Mouse (Mus musculus) liver, postnatal 0 days (tissue): Measurements from ENCODE around the gene Ttc29. TPM values are rescaled to one million over a fixed set of nuclear protein-coding genes. Genes with fewer than 3 reads are reported as not detected.

ENCODE experiments used
- ATAC-seq: fragments of 200-750 bp; cut with Nextera tagmentation; 2 replicates; pipeline ENCODE4 v1.8.0; 2017; ENCODE audit warnings: mild to moderate bottlenecking, moderate library complexity
- DNase-seq: peaks from one replicate; pipeline ENCODE4 v3.0.0-alpha.2; 2016
- H3K27ac ChIP-seq: fragments of 300-500 bp; sonication (generic); 2 replicates; pipeline ENCODE4 v1.5.1; 2014; ENCODE audit warnings: antibody characterized with exemption, moderate library complexity, mild to moderate bottlenecking, low read depth
- H3K27me3 ChIP-seq: fragments of 300-500 bp; sonication (generic); 2 replicates; pipeline ENCODE4 v1.6.1; 2014; ENCODE audit warnings: low read length, control low read depth, mixed read lengths; ENCODE audit not compliant: insufficient read depth
- H3K36me3 ChIP-seq: fragments of 300-500 bp; sonication (generic); replicated peaks from 2 replicates; pipeline ENCODE4 v1.6.1; 2014; ENCODE audit warnings: mild to moderate bottlenecking, control low read depth, low read length, moderate library complexity, mixed read lengths; ENCODE audit not compliant: insufficient read depth
- H3K4me1 ChIP-seq: fragments of 300-500 bp; sonication (generic); 2 replicates; pipeline ENCODE4 v1.6.1; 2014; ENCODE audit warnings: antibody characterized with exemption, mild to moderate bottlenecking, control low read depth; ENCODE audit not compliant: insufficient read depth
- H3K4me2 ChIP-seq: fragments of 300-500 bp; sonication (generic); 2 replicates; pipeline ENCODE4 v1.6.1; 2014; ENCODE audit warnings: low read depth, mild to moderate bottlenecking, low read length, moderate library complexity, mixed read lengths
- H3K4me3 ChIP-seq: fragments of 300-500 bp; sonication (generic); 2 replicates; pipeline ENCODE4 v1.5.1; 2014; ENCODE audit warnings: low read depth, low read length
- H3K9ac ChIP-seq: fragments of 300-500 bp; sonication (generic); replicated peaks from 2 replicates; pipeline ENCODE4 v1.6.1; 2014; ENCODE audit warnings: mild to moderate bottlenecking, moderate library complexity
- H3K9me3 ChIP-seq: fragments of 300-500 bp; sonication (generic); 2 replicates; pipeline ENCODE4 v1.6.1; 2016; ENCODE audit warnings: mild to moderate bottlenecking, control low read depth, low read length, mixed read lengths
- CTCF ChIP-seq: sonication (generic); IDR thresholded peaks from 2 replicates; pipeline ENCODE4 v1.5.1; 2016; ENCODE audit warnings: antibody characterized with exemption, low read depth
- EP300 ChIP-seq: IDR thresholded peaks from 2 replicates; pipeline ENCODE4 v1.6.1; 2016; ENCODE audit warnings: antibody characterized with exemption, low read depth, mild to moderate bottlenecking
- WGBS: fragments of 180-500 bp; shearing (Covaris S2); extraction: QIAGEN DNeasy Blood & Tissue Kit; methylation state at CpG from one replicate; pipeline ENCODE4 v1.1.7; 2014; ENCODE audit not compliant: insufficient replicate concordance; 5-methylcytosine and 5-hydroxymethylcytosine counted together
- polyA plus RNA-seq: library from polyadenylated mRNA; unstranded; fragments of >200 nt; fragmentation: Nextera tagmentation; extraction: Ambion mirVana; gene quantifications from 2 replicates; pipeline ENCODE4 v1.2.1, GENCODE M21; 2015

The Ttc29 gene
- polyA plus RNA-seq, 1 experiment from 2014 or later: not detected

GRCm38 (mm10) chr8:78290274-78290673 is 77.2 kb downstream of the Ttc29 start:
- no peaks in the 10 kb centered on the region for H3K27me3 ChIP-seq
- H3K36me3 ChIP-seq: no peaks in the 10 kb centered on the region
- no peaks in the 10 kb centered on the region for H3K9me3 ChIP-seq
- H3K27ac ChIP-seq: no peak overlapping the region
- WGBS: 70% methylated on average over 7 of the region's 7 CpGs
- H3K4me1 ChIP-seq: no peaks in the 10 kb centered on the region
- TF ChIP-seq EP300: no peak
- TF ChIP-seq CTCF: no peak
- ATAC-seq (no peak), DNase-seq (no peak)
- no peak overlapping the region for H3K4me3 ChIP-seq
- no peak overlapping the region for H3K4me2 ChIP-seq
- no peak overlapping the region for H3K9ac ChIP-seq

- H3K9me3 ChIP-seq: no peaks in the 10 kb centered on the region
- H3K4me1 ChIP-seq: no peaks in the 10 kb centered on the region
- no peak for ATAC-seq
- H3K27me3 ChIP-seq: no peaks in the 10 kb centered on the region
- H3K36me3 ChIP-seq: no peaks in the 10 kb centered on the region
- H3K4me2 ChIP-seq: no peak overlapping the region
- no peak for TF ChIP-seq EP300
- H3K27ac ChIP-seq: no peak overlapping the region
- no peak for DNase-seq
- WGBS: 62% methylated on average over 5 of the region's 5 CpGs
- H3K9ac ChIP-seq: no peak overlapping the region
- H3K4me3 ChIP-seq: no peak overlapping the region
These were observed 82.4 kb downstream of the Ttc29 start for GRCm38 (mm10) chr8:78295494-78295893.

- no peaks in the 10 kb centered on the region for H3K36me3 ChIP-seq
- H3K27ac ChIP-seq: no peak overlapping the region
- H3K4me3 ChIP-seq: no peak overlapping the region
- 44% methylated on average over 7 of the region's 7 CpGs for WGBS
- ATAC-seq (no peak), DNase-seq (no peak)
- no peaks in the 10 kb centered on the region for H3K27me3 ChIP-seq
- H3K4me2 ChIP-seq: no peak overlapping the region
- no peak overlapping the region for H3K9ac ChIP-seq
- TF ChIP-seq CTCF (no peak), EP300 (no peak)
- H3K4me1 ChIP-seq: no peaks in the 10 kb centered on the region
- H3K9me3 ChIP-seq: no peaks in the 10 kb centered on the region
These were observed 90.5 kb downstream of the Ttc29 start for GRCm38 (mm10) chr8:78303579-78303978.

DNA sequence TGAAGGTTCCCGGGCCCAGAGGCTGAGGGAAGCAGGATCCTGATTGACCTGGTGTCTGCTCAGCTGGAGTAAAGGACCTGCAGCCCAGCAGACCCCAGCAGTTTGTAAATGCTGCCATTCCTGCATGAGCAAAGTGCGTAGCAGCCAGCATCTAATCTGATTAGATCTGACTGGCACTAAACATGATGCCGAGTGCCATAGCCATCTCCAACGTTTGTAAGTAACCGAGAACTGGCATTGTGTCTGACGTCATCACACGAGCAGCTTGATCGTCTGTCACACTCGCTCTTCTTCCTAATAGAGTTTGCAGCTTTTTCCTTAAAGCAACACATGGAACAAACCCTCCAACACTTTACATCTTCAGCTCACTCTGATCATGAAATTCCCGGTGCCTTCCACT is 93.5 kb downstream of the Ttc29 start:
- ATAC-seq (no peak), DNase-seq (no peak)
- H3K4me3 ChIP-seq: no peak overlapping the region
- no peaks in the 10 kb centered on the region for H3K36me3 ChIP-seq
- H3K4me2 ChIP-seq: no peak overlapping the region
- H3K27ac ChIP-seq: no peak overlapping the region
- no peaks in the 10 kb centered on the region for H3K9me3 ChIP-seq
- TF ChIP-seq EP300: no peak
- TF ChIP-seq CTCF: no peak
- H3K9ac ChIP-seq: no peak overlapping the region
- WGBS: 62% methylated on average over 10 of the region's 10 CpGs
- no peaks in the 10 kb centered on the region for H3K27me3 ChIP-seq
- H3K4me1 ChIP-seq: no peaks in the 10 kb centered on the region

DNA sequence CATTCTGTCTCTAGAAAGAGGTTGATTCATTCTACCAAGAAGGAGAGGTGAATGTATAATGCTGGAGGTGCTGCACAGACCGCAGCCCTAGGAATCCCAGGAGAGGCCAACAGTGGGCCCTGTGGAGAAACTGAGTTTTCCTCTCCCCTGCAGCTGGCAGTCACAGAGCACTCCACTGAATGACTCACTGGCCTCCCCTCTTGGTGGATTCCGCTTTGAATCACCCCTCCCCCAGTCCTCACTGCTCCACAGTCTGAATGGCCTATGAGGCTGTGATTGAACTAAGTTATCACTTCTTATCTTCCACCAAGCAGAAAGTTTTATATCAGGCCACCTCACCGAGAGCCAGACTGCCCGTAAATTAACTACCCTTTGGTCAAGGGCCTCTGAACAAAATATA is 94.0 kb downstream of the Ttc29 start:
- no peak overlapping the region for H3K9ac ChIP-seq
- H3K4me3 ChIP-seq: no peak overlapping the region
- H3K27me3 ChIP-seq: no peaks in the 10 kb centered on the region
- TF ChIP-seq CTCF (no peak), EP300 (no peak)
- H3K4me1 ChIP-seq: no peaks in the 10 kb centered on the region
- H3K9me3 ChIP-seq: no peaks in the 10 kb centered on the region
- no peak overlapping the region for H3K27ac ChIP-seq
- no peaks in the 10 kb centered on the region for H3K36me3 ChIP-seq
- no peak for DNase-seq
- ATAC-seq: no peak
- 50% methylated on average over 4 of the region's 4 CpGs for whole genome bisulfite sequencing
- H3K4me2 ChIP-seq: no peak overlapping the region

DNA sequence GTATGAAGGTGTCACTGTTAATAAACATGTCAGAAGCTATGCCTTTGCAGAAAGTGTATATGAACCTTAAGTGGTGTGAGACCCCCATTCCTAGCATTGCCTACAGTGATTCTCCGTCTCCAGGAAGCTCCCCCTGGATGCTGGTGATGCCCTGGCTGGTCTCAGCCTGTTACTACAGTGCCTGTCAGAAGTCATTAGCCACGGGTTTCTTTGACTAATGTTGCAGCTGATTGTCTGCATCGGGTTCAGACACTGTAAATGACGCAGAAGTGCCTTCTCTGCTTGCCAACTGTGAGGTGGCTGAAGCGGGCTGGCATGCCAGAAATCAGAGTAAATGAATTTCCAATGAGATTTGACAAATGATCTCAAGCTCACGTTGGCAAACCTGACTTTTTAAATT is 96.4 kb downstream of the Ttc29 start:
- WGBS: 62% methylated on average over 6 of the region's 6 CpGs
- TF ChIP-seq CTCF (no peak), EP300 (no peak)
- Histone ChIP-seq H3K36me3 (no peaks in the 10 kb centered on the region), H3K9me3 (no peaks in the 10 kb centered on the region), H3K27ac (no peak overlapping the region), H3K4me3 (no peak overlapping the region), H3K27me3 (no peaks in the 10 kb centered on the region), H3K9ac (no peak overlapping the region), H3K4me1 (no peaks in the 10 kb centered on the region), H3K4me2 (no peak overlapping the region)
- no peak for DNase-seq
- ATAC-seq: no peak

DNA sequence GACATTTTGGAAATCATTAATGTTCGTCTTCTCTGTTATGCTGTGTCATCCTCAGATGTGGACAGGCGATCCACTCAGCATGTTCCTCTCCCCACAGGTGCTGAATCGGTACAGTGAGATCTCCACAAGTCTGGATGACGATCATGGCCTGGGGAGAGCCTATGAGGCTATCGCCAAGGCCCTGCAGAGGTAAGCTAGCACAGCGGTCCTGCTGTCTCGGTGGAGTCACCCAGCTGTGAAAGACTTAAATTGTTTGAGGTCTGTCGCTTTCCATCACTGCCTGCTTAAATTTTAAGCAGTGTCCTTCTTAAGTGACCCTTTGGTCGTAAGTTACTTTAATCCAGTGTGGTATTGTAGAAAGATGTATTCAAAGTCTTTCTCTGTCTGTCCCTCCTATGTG is 102.5 kb downstream of the Ttc29 start:
- Histone ChIP-seq H3K9me3 (no peaks in the 10 kb centered on the region), H3K27ac (no peak overlapping the region), H3K36me3 (no peaks in the 10 kb centered on the region), H3K4me2 (no peak overlapping the region), H3K27me3 (no peaks in the 10 kb centered on the region), H3K4me1 (no peaks in the 10 kb centered on the region), H3K9ac (no peak overlapping the region), H3K4me3 (no peak overlapping the region)
- ATAC-seq (no peak), DNase-seq (no peak)
- WGBS: 61% methylated on average over 9 of the region's 9 CpGs
- TF ChIP-seq CTCF: no peak
- no peak for TF ChIP-seq EP300
